Comparison of ENCODE assay signal across 20 mouse cellular contexts in the genomic region with DNA sequence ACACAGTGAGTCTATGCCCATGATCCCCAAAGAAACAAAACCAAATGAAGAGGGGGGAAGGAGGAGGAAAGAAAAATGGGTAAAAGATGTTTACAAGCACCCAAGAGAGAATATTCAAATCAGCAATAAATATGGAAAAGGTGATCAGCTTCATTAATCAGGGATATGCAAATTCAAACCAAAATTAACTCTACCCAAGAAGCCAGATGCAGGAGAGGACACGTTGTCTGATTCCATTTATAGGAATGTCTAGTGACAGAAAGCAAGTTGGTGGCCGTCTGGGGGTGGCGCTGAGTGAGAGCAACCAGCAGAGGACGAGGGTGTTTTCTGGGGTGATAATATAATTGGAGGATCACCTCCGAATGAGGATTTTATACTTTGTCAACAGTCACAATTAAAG. TPM values are rescaled to one million over a fixed set of nuclear protein-coding genes. Genes with fewer than 3 reads are reported as not detected.
"Had no signal": no experiment of that assay in that cellular context is flagged by ENCODE, and none has a peak within 500 bp of the region (broad histone marks: within the 10 kb centered on the region; RNA-seq: fewer than 3 reads in every experiment).

No protein-coding gene starts in this region.

- H3K27me3 ChIP-seq: lung, embryonic 15.5 days; midbrain, embryonic 13.5 days; midbrain, embryonic 15.5 days; neural tube, embryonic 12.5 days; stomach, embryonic 15.5 days had no signal

- ATAC-seq: liver, postnatal 0 days; lung, postnatal 0 days; midbrain, embryonic 13.5 days; midbrain, embryonic 15.5 days had no signal

- H3K4me3 ChIP-seq: lung, embryonic 15.5 days; megakaryocyte, embryonic 14.5 days; midbrain, embryonic 13.5 days; midbrain, embryonic 15.5 days; neural tube, embryonic 12.5 days; stomach, embryonic 15.5 days had no signal

- DNase-seq: liver, postnatal 0 days; lung, adult 2 months; lung, postnatal 14 days; lung, postnatal 36 days; right cerebral cortex, postnatal 25 days; thymus, adult 18-20 months; thymus, postnatal 14 days; thymus, postnatal 36 days had no signal

- H3K36me3 ChIP-seq: lung, embryonic 15.5 days; midbrain, embryonic 15.5 days had no signal

- H3K9me3 ChIP-seq: lung, embryonic 15.5 days; midbrain, embryonic 13.5 days; midbrain, embryonic 15.5 days; neural tube, embryonic 12.5 days; stomach, embryonic 15.5 days had no signal

- H3K9ac ChIP-seq: liver, postnatal 0 days; lung, embryonic 15.5 days; midbrain, embryonic 13.5 days; midbrain, embryonic 15.5 days; neural tube, embryonic 12.5 days; stomach, embryonic 15.5 days had no signal

- H3K4me2 ChIP-seq: lung, embryonic 15.5 days; midbrain, embryonic 11.5 days; midbrain, embryonic 13.5 days; midbrain, embryonic 15.5 days; neural tube, embryonic 12.5 days; stomach, embryonic 15.5 days had no signal

- H3K27ac ChIP-seq: lung, embryonic 15.5 days; macrophage; midbrain, embryonic 13.5 days; midbrain, embryonic 15.5 days; neural tube, embryonic 12.5 days; stomach, embryonic 15.5 days; stomach, postnatal 0 days had no signal

RNA-seq across cellular contexts. Expression of a gene that starts 40.0 kb away (rescaled TPM):
- total RNA-seq: monocyte, adult 5-6 weeks; neutrophil, adult 5-6 weeks had no signal
- polyA plus RNA-seq: liver, postnatal 0 days; macrophage had no signal

RNA-seq across cellular contexts. Expression of a gene that starts 47.0 kb away (rescaled TPM):
- polyA plus RNA-seq: lung, embryonic 15.5 days; lung, postnatal 0 days; macrophage; stomach, postnatal 0 days had no signal
